Mouse (Mus musculus): ENCODE measurements around the gene Kazn.

DNA sequence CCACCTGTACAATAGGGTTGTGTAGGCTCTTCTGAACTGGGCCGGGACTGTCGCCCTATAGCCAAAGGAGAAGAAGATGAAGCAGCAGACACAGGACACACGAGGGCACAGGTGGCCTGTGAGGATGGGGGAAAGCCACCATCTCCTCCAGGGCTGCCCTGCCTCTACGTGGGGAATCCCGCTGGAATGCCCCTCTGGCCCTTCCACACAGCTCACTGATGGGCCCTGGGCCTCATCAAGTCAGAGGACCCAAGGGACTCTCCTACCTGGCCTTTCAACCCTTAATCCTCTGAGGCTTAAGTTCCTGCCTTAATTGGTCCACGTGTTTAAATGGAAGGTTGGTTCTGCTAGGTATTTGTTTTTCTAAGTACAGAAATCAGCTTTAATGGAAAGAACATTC is 95.9 kb downstream of the Kazn start:
- no peak for TF ChIP-seq POLR2A (IDR thresholded peaks at IDR 0.05; ENCODE audit: borderline replicate concordance, extremely low read depth, low read depth, low read length)
- no peak for TF ChIP-seq CTCF (IDR thresholded peaks at IDR 0.05; ENCODE audit: insufficient read depth, low read length)
